Mouse (Mus musculus): ENCODE results near the gene Foxp3.

The Foxp3 gene

GRCm38 (mm10) chrX:7595371-7595770, 21.9 kb downstream of the Foxp3 start:
- Histone ChIP-seq H3K36me3 (ENCODE audit: control insufficient read depth, insufficient read depth, low read length, poor library complexity, severe bottlenecking) (0 out of 2 replicates have a peak, but pooled peaks cover 1% of the 10 kb centered on the region), H3K27me3 (ENCODE audit: control insufficient read depth, insufficient read depth, low read length, poor library complexity, severe bottlenecking) (no peaks in the 10 kb centered on the region)

GRCm38 (mm10) chrX:7604004-7604403, 30.6 kb downstream of the Foxp3 start:
- Histone ChIP-seq H3K36me3 (ENCODE audit: control insufficient read depth, insufficient read depth, low read length, poor library complexity, severe bottlenecking) (no peaks in the 10 kb centered on the region), H3K27me3 (ENCODE audit: control insufficient read depth, insufficient read depth, low read length, poor library complexity, severe bottlenecking) (no peaks in the 10 kb centered on the region)
- DNase-seq (ENCODE audit: low read depth, low spot score): peak; percentile 1

More at GRCm38 (mm10) chrX:7595371-7595770, 21.9 kb downstream of the Foxp3 start:
- DNase-seq (ENCODE audit: low read depth, low spot score): no peak

GRCm38 (mm10) chrX:7604879-7605574, 31.6 kb downstream of the Foxp3 start, which contains the start of gene Ccdc22:
TSS of gene Ccdc22 (minus strand) at chrX:7605517.
- Histone ChIP-seq H3K36me3 (ENCODE audit: control insufficient read depth, insufficient read depth, low read length, poor library complexity, severe bottlenecking) (no peaks in the 10 kb centered on the region), H3K27me3 (ENCODE audit: control insufficient read depth, insufficient read depth, low read length, poor library complexity, severe bottlenecking) (no peaks in the 10 kb centered on the region)
- peak; percentile 83 for DNase-seq (ENCODE audit: low read depth, low spot score)

- no peaks in the 10 kb centered on the region for H3K36me3 ChIP-seq (ENCODE audit: control insufficient read depth, insufficient read depth, low read length, poor library complexity, severe bottlenecking)
- no peaks in the 10 kb centered on the region for H3K27me3 ChIP-seq (ENCODE audit: control insufficient read depth, insufficient read depth, low read length, poor library complexity, severe bottlenecking)
- peak; percentile 9 for DNase-seq (ENCODE audit: low read depth, low spot score)
Measured at GRCm38 (mm10) chrX:7605575-7605941, 32.1 kb downstream of the Foxp3 start.

GRCm38 (mm10) chrX:7606783-7607182, 33.3 kb downstream of the Foxp3 start, which contains the start of gene Cacna1f:
TSS of gene Cacna1f (plus strand) at chrX:7607083.
- Histone ChIP-seq H3K36me3 (ENCODE audit: control insufficient read depth, insufficient read depth, low read length, poor library complexity, severe bottlenecking) (no peaks in the 10 kb centered on the region), H3K27me3 (ENCODE audit: control insufficient read depth, insufficient read depth, low read length, poor library complexity, severe bottlenecking) (no peaks in the 10 kb centered on the region)
- DNase-seq (ENCODE audit: low read depth, low spot score): no peak

GRCm38 (mm10) chrX:7610035-7610434, 36.6 kb downstream of the Foxp3 start:
- H3K36me3 ChIP-seq (ENCODE audit: control insufficient read depth, insufficient read depth, low read length, poor library complexity, severe bottlenecking): no peaks in the 10 kb centered on the region
- no peak for DNase-seq (ENCODE audit: low read depth, low spot score)
- no peaks in the 10 kb centered on the region for H3K27me3 ChIP-seq (ENCODE audit: control insufficient read depth, insufficient read depth, low read length, poor library complexity, severe bottlenecking)

GRCm38 (mm10) chrX:7610536-7611258, 37.3 kb downstream of the Foxp3 start:
- no peak for DNase-seq (ENCODE audit: low read depth, low spot score)
- H3K36me3 ChIP-seq (ENCODE audit: control insufficient read depth, insufficient read depth, low read length, poor library complexity, severe bottlenecking): no peaks in the 10 kb centered on the region
- no peaks in the 10 kb centered on the region for H3K27me3 ChIP-seq (ENCODE audit: control insufficient read depth, insufficient read depth, low read length, poor library complexity, severe bottlenecking)

GRCm38 (mm10) chrX:7617889-7618551, 44.6 kb downstream of the Foxp3 start:
- Histone ChIP-seq H3K27me3 (ENCODE audit: control insufficient read depth, insufficient read depth, low read length, poor library complexity, severe bottlenecking) (no peaks in the 10 kb centered on the region), H3K36me3 (ENCODE audit: control insufficient read depth, insufficient read depth, low read length, poor library complexity, severe bottlenecking) (no peaks in the 10 kb centered on the region)
- no peak for DNase-seq (ENCODE audit: low read depth, low spot score)

GRCm38 (mm10) chrX:7632560-7632959, 59.1 kb downstream of the Foxp3 start:
- H3K36me3 ChIP-seq (ENCODE audit: control insufficient read depth, insufficient read depth, low read length, poor library complexity, severe bottlenecking): no peaks in the 10 kb centered on the region
- no peaks in the 10 kb centered on the region for H3K27me3 ChIP-seq (ENCODE audit: control insufficient read depth, insufficient read depth, low read length, poor library complexity, severe bottlenecking)
- no peak for DNase-seq (ENCODE audit: low read depth, low spot score)

- no peaks in the 10 kb centered on the region for H3K27me3 ChIP-seq (ENCODE audit: control insufficient read depth, insufficient read depth, low read length, poor library complexity, severe bottlenecking)
- no peaks in the 10 kb centered on the region for H3K36me3 ChIP-seq (ENCODE audit: control insufficient read depth, insufficient read depth, low read length, poor library complexity, severe bottlenecking)
- DNase-seq (ENCODE audit: low read depth, low spot score): no peak
Measured at GRCm38 (mm10) chrX:7635101-7635500, 61.7 kb downstream of the Foxp3 start.

GRCm38 (mm10) chrX:7638401-7639091, 65.1 kb downstream of the Foxp3 start, which contains the start of gene Syp:
TSS of gene Syp (plus strand) at chrX:7638471.
- DNase-seq (ENCODE audit: low read depth, low spot score): peak; percentile 82
- no peaks in the 10 kb centered on the region for H3K36me3 ChIP-seq (ENCODE audit: control insufficient read depth, insufficient read depth, low read length, poor library complexity, severe bottlenecking)

GRCm38 (mm10) chrX:7639536-7640325, 66.3 kb downstream of the Foxp3 start:
- H3K27me3 ChIP-seq (ENCODE audit: control insufficient read depth, insufficient read depth, low read length, poor library complexity, severe bottlenecking): no peaks in the 10 kb centered on the region
- no peak for DNase-seq (ENCODE audit: low read depth, low spot score)
- no peaks in the 10 kb centered on the region for H3K36me3 ChIP-seq (ENCODE audit: control insufficient read depth, insufficient read depth, low read length, poor library complexity, severe bottlenecking)

More at GRCm38 (mm10) chrX:7638401-7639091, 65.1 kb downstream of the Foxp3 start, which contains the start of gene Syp:
- H3K27me3 ChIP-seq (ENCODE audit: control insufficient read depth, insufficient read depth, low read length, poor library complexity, severe bottlenecking): no peaks in the 10 kb centered on the region

GRCm38 (mm10) chrX:7640785-7641184, 67.3 kb downstream of the Foxp3 start:
- DNase-seq (ENCODE audit: low read depth, low spot score): no peak
- Histone ChIP-seq H3K36me3 (ENCODE audit: control insufficient read depth, insufficient read depth, low read length, poor library complexity, severe bottlenecking) (no peaks in the 10 kb centered on the region), H3K27me3 (ENCODE audit: control insufficient read depth, insufficient read depth, low read length, poor library complexity, severe bottlenecking) (no peaks in the 10 kb centered on the region)
